Mouse (Mus musculus) intestine, embryonic 14.5 days (tissue): ENCODE measurements at regions not wholly inside any gene's neighbourhood (a gene's known extent, or its start where the extent isn't known, plus 50 kb on each side); places are given as distances from the start of the nearest gene placed in this dataset.

Source experiments
- ATAC-seq: fragments of 200-750 bp; cut with Nextera tagmentation; replicated peaks from 2 replicates; pipeline ENCODE4 v1.8.0; 2017; ENCODE audit warnings: low read depth, moderate number of reproducible peaks, moderate TSS enrichment, moderate library complexity; ENCODE audit not compliant: low FRiP score, low TSS enrichment
- DNase-seq: peaks from one replicate; pipeline ENCODE4 v3.0.0-alpha.2; 2018; ENCODE audit warnings: low spot score
- H3K27ac ChIP-seq: fragments of 300-500 bp; sonication (generic); 2 replicates; pipeline ENCODE4 v1.5.1; 2014; ENCODE audit warnings: low read depth, mild to moderate bottlenecking, control low read depth
- H3K27me3 ChIP-seq: fragments of 300-500 bp; sonication (generic); replicated peaks from 2 replicates; pipeline ENCODE4 v1.6.1; 2014; ENCODE audit warnings: low read length, control low read depth; ENCODE audit not compliant: control insufficient read depth, insufficient read depth
- H3K36me3 ChIP-seq: fragments of 300-500 bp; sonication (generic); 2 replicates; pipeline ENCODE4 v1.6.1; 2014; ENCODE audit warnings: low read length, control low read depth; ENCODE audit not compliant: control insufficient read depth, insufficient read depth
- H3K4me1 ChIP-seq: fragments of 300-500 bp; sonication (generic); replicated peaks from 2 replicates; pipeline ENCODE4 v1.6.1; 2014; ENCODE audit warnings: low read length, control low read depth, mixed read lengths; ENCODE audit not compliant: control insufficient read depth, insufficient read depth
- H3K4me2 ChIP-seq: fragments of 300-500 bp; sonication (generic); 2 replicates; pipeline ENCODE4 v1.6.1; 2014; ENCODE audit warnings: low read length
- H3K4me3 ChIP-seq: fragments of 300-500 bp; sonication (generic); 2 replicates; pipeline ENCODE4 v1.5.1; 2014; ENCODE audit warnings: low read depth, low read length, control low read depth, mixed read lengths
- H3K9ac ChIP-seq: fragments of 300-500 bp; sonication (generic); 2 replicates; pipeline ENCODE4 v1.6.1; 2014; ENCODE audit warnings: mild to moderate bottlenecking, low read length
- H3K9me3 ChIP-seq: fragments of 300-500 bp; sonication (generic); 2 replicates; pipeline ENCODE4 v1.6.1; 2016; ENCODE audit warnings: low read length, control low read depth; ENCODE audit not compliant: control insufficient read depth
- WGBS: fragments of 180-500 bp; shearing (Covaris S2); extraction: QIAGEN DNeasy Blood & Tissue Kit; methylation state at CpG from one replicate; pipeline ENCODE4 v1.1.7; 2014; 5-methylcytosine and 5-hydroxymethylcytosine counted together

DNA sequence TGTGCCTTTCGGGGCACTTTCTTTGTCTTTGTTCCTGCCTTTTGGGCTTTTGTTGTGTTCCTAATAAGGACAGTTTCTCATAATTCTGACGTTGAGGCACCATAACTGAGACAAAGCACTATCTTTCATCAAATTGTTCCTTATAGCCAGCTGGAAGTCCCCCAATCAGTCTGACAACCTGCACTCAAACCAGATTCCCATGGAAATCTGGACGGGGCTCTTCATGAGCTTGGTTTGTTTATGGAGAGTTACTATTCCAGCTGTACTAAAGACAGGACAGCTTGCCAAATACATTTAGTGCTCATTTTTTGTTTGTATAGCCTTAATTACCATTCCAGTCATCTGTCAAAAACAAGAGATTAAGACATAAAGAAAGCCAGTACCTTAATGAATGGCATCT, 229.6 kb upstream of the Ttc29 start:
- DNase-seq: no peak
- H3K4me2 ChIP-seq: no peak overlapping the region
- no peaks in the 10 kb centered on the region for H3K27me3 ChIP-seq
- H3K9ac ChIP-seq: no peak overlapping the region
- 42% methylated on average over 3 of the region's 3 CpGs for WGBS
- no peak for ATAC-seq
- H3K27ac ChIP-seq: peak overlapping the region; percentile 43; the same call in 1 of the 2 replicates
- H3K4me3 ChIP-seq: no peak overlapping the region
- no peaks in the 10 kb centered on the region for H3K36me3 ChIP-seq
- peaks cover 3% of the 10 kb centered on the region; the same call in 1 of the 2 replicates for H3K4me1 ChIP-seq
- H3K9me3 ChIP-seq: no peaks in the 10 kb centered on the region

DNA sequence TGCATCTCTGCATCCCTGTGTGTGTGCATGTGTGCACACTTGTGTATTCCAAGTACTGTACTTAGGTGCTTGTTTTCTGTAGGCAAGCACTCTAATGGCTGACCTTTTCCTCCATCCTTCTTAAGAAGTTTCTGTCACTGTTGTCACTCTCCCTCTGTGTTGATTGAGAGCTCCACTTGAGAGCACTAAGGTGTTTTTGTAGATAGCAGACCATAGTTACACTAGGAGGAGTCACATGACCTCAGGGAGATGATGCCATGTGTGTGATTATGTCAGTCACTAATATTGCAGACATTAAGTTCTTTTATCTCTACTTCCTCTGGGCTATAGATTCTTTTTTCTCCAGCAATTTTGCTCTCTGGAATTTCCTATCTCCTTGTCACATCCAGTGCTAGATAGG, 225.9 kb upstream of the Ttc29 start:
- H3K9ac ChIP-seq: no peak overlapping the region
- DNase-seq (no peak), ATAC-seq (no peak)
- no peak overlapping the region for H3K4me3 ChIP-seq
- H3K27me3 ChIP-seq: no peaks in the 10 kb centered on the region
- no peak overlapping the region for H3K27ac ChIP-seq
- H3K4me2 ChIP-seq: no peak overlapping the region
- H3K4me1 ChIP-seq: peaks cover 3% of the 10 kb centered on the region; the same call in 1 of the 2 replicates
- H3K9me3 ChIP-seq: no peaks in the 10 kb centered on the region
- H3K36me3 ChIP-seq: no peaks in the 10 kb centered on the region

DNA sequence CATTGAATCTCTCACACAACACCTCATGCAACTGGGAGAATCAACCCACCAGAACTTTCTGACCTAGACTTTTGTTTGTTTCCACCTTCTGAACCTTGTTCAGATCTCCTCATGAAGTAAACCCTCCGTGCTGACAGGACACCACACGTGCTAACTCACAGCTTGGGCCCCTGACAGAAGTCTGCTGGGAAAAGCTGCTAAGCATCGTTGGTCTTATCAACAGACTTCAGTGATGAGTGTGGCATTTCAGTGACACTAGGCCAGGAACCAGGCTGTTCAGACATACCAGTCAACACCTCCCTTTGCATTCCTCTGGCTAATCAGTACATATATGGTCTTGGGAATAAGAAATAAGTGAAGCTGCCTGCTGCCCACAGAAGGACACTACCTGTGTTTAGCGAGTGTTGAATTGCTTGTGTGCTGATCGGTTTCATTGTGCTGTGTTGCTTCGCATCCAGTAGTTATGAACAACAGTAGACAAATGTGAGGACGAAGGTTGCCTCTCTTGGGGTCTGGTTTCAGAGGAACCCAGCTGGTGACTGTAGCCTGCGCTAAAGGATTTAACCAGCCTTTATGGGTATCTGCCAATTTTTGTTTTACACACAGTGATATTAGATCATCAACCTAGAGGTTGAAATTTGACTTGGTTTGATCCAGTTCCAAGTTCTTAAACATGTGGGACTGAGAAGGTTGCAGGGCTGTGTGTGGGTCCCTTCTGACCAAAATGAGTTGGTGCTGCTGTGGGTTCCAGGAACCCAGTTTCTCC, 224.6 kb upstream of the Ttc29 start:
- Histone ChIP-seq H3K27me3 (no peaks in the 10 kb centered on the region), H3K9ac (no peak overlapping the region), H3K9me3 (no peaks in the 10 kb centered on the region), H3K4me1 (0 out of 2 replicates have a peak, but pooled peaks cover 3% of the 10 kb centered on the region), H3K4me2 (no peak overlapping the region), H3K4me3 (no peak overlapping the region), H3K27ac (no peak overlapping the region), H3K36me3 (no peaks in the 10 kb centered on the region)
- ATAC-seq (no peak), DNase-seq (no peak)
- WGBS: 68% methylated on average over 8 of the region's 8 CpGs

DNA sequence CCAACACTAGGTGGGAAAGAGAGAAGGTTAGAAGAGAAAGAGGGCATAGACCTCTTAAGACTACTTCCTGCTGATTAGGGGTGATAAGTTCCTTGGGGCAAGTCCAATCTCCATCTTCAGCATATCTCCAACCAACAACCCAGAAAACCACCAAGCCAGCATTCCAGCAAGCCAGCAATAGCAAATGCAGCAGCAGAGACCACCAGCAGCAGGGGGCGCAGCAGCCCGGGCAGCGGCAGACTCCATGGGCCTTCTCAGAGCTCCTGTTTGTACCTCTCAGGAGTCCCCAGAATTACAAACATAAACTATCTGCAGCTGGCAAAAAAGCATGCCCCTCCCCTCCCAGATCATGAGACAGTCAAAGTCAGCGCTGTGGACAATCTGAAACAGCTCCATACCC, 222.0 kb upstream of the Ttc29 start:
- Histone ChIP-seq H3K4me2 (no peak overlapping the region), H3K27ac (no peak overlapping the region), H3K4me3 (no peak overlapping the region), H3K27me3 (no peaks in the 10 kb centered on the region), H3K9ac (no peak overlapping the region), H3K4me1 (no peaks in the 10 kb centered on the region), H3K36me3 (no peaks in the 10 kb centered on the region), H3K9me3 (no peaks in the 10 kb centered on the region)
- WGBS: 31% methylated on average over 4 of the region's 4 CpGs
- DNase-seq: no peak
- no peak for ATAC-seq

GRCm38 (mm10) chr8:78000303-78000702, 212.8 kb upstream of the Ttc29 start:
- 93% methylated on average over 3 of the region's 3 CpGs for WGBS
- H3K4me3 ChIP-seq: no peak overlapping the region

DNA sequence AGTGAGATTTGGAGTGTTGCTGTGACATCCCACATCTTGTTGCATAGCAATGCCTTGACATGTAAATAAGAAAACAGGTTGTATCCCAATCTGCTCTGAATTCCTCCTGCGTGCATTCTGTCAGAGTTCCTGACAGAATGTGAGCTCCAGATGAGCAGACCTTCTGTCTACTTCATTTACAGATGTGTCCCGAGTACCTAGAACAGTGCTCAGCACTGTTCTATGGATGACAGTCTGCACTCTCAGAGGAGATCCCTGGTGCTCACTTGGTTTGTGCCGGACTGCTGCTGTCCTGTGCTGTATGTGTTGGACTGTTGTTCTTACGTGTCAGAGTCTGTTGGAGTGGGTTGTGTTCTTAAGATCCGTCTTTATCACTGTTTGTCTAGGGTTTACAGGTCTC, 211.4 kb upstream of the Ttc29 start:
- H3K4me1 ChIP-seq: 0 out of 2 replicates have a peak, but pooled peaks cover 7% of the 10 kb centered on the region
- ATAC-seq: 0 out of 2 replicates have a peak, but pooled peaks have one; percentile 32
- no peaks in the 10 kb centered on the region for H3K27me3 ChIP-seq
- H3K9ac ChIP-seq: no peak overlapping the region
- H3K36me3 ChIP-seq: no peaks in the 10 kb centered on the region
- no peak for DNase-seq
- 31% methylated on average over 5 of the region's 5 CpGs for WGBS
- H3K4me3 ChIP-seq: no peak overlapping the region
- H3K9me3 ChIP-seq: no peaks in the 10 kb centered on the region
- no peak overlapping the region for H3K4me2 ChIP-seq
- H3K27ac ChIP-seq: no peak overlapping the region; the same call in 1 of the 2 replicates

More at GRCm38 (mm10) chr8:78000303-78000702, 212.8 kb upstream of the Ttc29 start:
- DNase-seq: no peak
- ATAC-seq: no peak
- no peak overlapping the region for H3K4me2 ChIP-seq
- H3K27ac ChIP-seq: no peak overlapping the region
- no peaks in the 10 kb centered on the region for H3K27me3 ChIP-seq
- no peaks in the 10 kb centered on the region for H3K9me3 ChIP-seq
- 0 out of 2 replicates have a peak, but pooled peaks cover 7% of the 10 kb centered on the region for H3K4me1 ChIP-seq
- H3K9ac ChIP-seq: no peak overlapping the region
- no peaks in the 10 kb centered on the region for H3K36me3 ChIP-seq

GRCm38 (mm10) chr8:78002071-78002470, 211.0 kb upstream of the Ttc29 start:
- H3K4me2 ChIP-seq: no peak overlapping the region
- 7% methylated on average over 3 of the region's 3 CpGs for WGBS
- H3K27me3 ChIP-seq: no peaks in the 10 kb centered on the region
- H3K36me3 ChIP-seq: no peaks in the 10 kb centered on the region
- 0 out of 2 replicates have a peak, but pooled peaks have one; percentile 27 for ATAC-seq
- 0 out of 2 replicates have a peak, but pooled peaks cover 7% of the 10 kb centered on the region for H3K4me1 ChIP-seq
- DNase-seq: no peak
- H3K9me3 ChIP-seq: no peaks in the 10 kb centered on the region
- H3K9ac ChIP-seq: no peak overlapping the region
- no peak overlapping the region; the same call in 1 of the 2 replicates for H3K27ac ChIP-seq
- H3K4me3 ChIP-seq: no peak overlapping the region

DNA sequence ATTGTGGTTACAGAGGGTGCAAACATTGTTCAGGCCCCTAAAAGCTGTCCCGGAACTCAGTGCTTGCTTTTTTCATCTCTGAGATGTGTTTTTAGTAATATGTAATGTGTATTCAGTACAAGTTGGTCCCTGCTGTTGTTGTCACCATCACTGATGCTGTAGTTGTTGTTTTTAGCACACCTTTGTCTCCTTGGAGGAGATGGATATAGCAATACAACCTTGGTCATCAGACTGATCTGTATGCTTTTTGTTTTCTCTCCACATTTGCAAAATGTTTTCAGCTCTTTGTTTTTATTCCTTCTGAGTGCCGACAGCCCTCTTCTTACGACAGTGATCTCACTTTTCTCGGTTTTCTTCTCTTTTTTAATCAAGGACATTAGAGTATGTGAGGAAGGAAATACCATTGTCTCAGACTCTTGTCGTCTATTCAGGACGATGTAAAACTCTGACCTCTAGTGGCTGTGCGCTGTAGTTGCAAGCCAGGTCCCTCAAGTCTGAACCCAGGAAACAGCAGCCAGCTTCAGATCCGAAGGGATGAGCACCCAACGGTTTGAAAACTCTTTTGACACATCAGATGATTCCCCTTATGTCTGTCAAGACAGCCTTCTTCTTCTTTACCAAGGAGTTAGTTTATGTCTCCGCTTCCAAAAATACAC, 209.1 kb upstream of the Ttc29 start:
- Histone ChIP-seq H3K27me3 (no peaks in the 10 kb centered on the region), H3K9me3 (no peaks in the 10 kb centered on the region), H3K36me3 (no peaks in the 10 kb centered on the region), H3K4me2 (no peak overlapping the region), H3K4me1 (0 out of 2 replicates have a peak, but pooled peaks cover 8% of the 10 kb centered on the region), H3K27ac (no peak overlapping the region), H3K9ac (no peak overlapping the region), H3K4me3 (no peak overlapping the region)
- 13% methylated on average over 10 of the region's 10 CpGs for WGBS
- DNase-seq (peak; percentile 68), ATAC-seq (peak; percentile 64; the same call in 1 of the 2 replicates)
